Mouse (Mus musculus) limb, embryonic 14.5 days (tissue): ENCODE data around the gene Kif16b. TPM values are rescaled to one million over a fixed set of nuclear protein-coding genes. Genes with fewer than 3 reads are reported as not detected.

Source experiments
- ATAC-seq: fragments of 200-750 bp; cut with Nextera tagmentation; 2 replicates; pipeline ENCODE4 v1.8.0; 2017; ENCODE audit warnings: low read depth, moderate number of reproducible peaks, moderate TSS enrichment; ENCODE audit not compliant: low FRiP score
- DNase-seq: peaks from one replicate; pipeline ENCODE4 v3.0.0-alpha.2; 2015; ENCODE audit warnings: low spot score
- H3K27ac ChIP-seq: fragments of 300-500 bp; sonication (generic); replicated peaks from 2 replicates; pipeline ENCODE4 v1.5.1; 2014; ENCODE audit warnings: low read depth, mild to moderate bottlenecking, low read length, moderate library complexity, mixed read lengths
- H3K27me3 ChIP-seq: fragments of 300-500 bp; sonication (generic); 2 replicates; pipeline ENCODE4 v1.6.1; 2014; ENCODE audit warnings: low read length, mixed read lengths; ENCODE audit not compliant: control insufficient read depth, insufficient read depth
- H3K36me3 ChIP-seq: fragments of 300-500 bp; sonication (generic); 2 replicates; pipeline ENCODE4 v1.6.1; 2014; ENCODE audit warnings: mild to moderate bottlenecking, low read length, moderate library complexity, mixed read lengths; ENCODE audit not compliant: control insufficient read depth, insufficient read depth
- H3K4me1 ChIP-seq: fragments of 300-500 bp; sonication (generic); 2 replicates; pipeline ENCODE4 v1.6.1; 2014; ENCODE audit warnings: antibody characterized with exemption, low read length, mixed read lengths; ENCODE audit not compliant: control insufficient read depth, insufficient read depth
- H3K4me2 ChIP-seq: fragments of 300-500 bp; sonication (generic); replicated peaks from 2 replicates; pipeline ENCODE4 v1.6.1; 2014; ENCODE audit warnings: low read depth, mild to moderate bottlenecking, low read length, moderate library complexity; ENCODE audit not compliant: severe bottlenecking
- H3K4me3 ChIP-seq: fragments of 300-500 bp; sonication (generic); replicated peaks from 2 replicates; pipeline ENCODE4 v1.5.1; 2014; ENCODE audit warnings: low read length
- H3K9ac ChIP-seq: fragments of 300-500 bp; sonication (generic); 2 replicates; pipeline ENCODE4 v1.6.1; 2014; ENCODE audit warnings: mild to moderate bottlenecking, low read depth, low read length, moderate library complexity; ENCODE audit not compliant: severe bottlenecking
- H3K9me3 ChIP-seq: fragments of 300-500 bp; sonication (generic); 2 replicates; pipeline ENCODE4 v1.6.1; 2016; ENCODE audit warnings: low read length; ENCODE audit not compliant: control insufficient read depth
- POLR2A ChIP-seq: fragments of 200-500 bp; IDR thresholded peaks from 2 replicates; pipeline ENCODE4 v1.8.0; 2012; ENCODE audit warnings: inconsistent platforms, mild to moderate bottlenecking, moderate library complexity, borderline replicate concordance; ENCODE audit not compliant: insufficient read depth, insufficient read length; ENCODE audit errors: extremely low read depth
- WGBS: fragments of 180-500 bp; shearing (Covaris S2); extraction: QIAGEN DNeasy Blood & Tissue Kit; methylation state at CpG from one replicate; pipeline ENCODE4 v1.1.7; 2014; 5-methylcytosine and 5-hydroxymethylcytosine counted together
- polyA plus RNA-seq, 2 experiments: library from polyadenylated mRNA; depleted of rRNA in 1 of 2; stranded (reverse) in 1 of 2; unstranded in 1 of 2; fragments of >200 nt; fragmentation: Nextera tagmentation in 1 of 2; extraction: Ambion mirVana in 1 of 2; gene quantifications; 2 replicates each; pipeline versions ENCODE4 v1.2.1 to v1.2.3; 2012 to 2014

Gene Kif16b
- polyA plus RNA-seq, 2 experiments, result 7.9 to 10.6 TPM

- Histone ChIP-seq H3K9ac (no peak overlapping the region), H3K4me2 (no peak overlapping the region), H3K36me3 (0 out of 2 replicates have a peak, but pooled peaks cover 3% of the 10 kb centered on the region), H3K27me3 (no peaks in the 10 kb centered on the region), H3K9me3 (no peaks in the 10 kb centered on the region), H3K27ac (no peak overlapping the region), H3K4me3 (no peak overlapping the region), H3K4me1 (no peaks in the 10 kb centered on the region)
- ATAC-seq, result no peak
- no peak for DNase-seq
- 64% methylated on average over 7 of the region's 7 CpGs for WGBS
- no peak for TF ChIP-seq POLR2A
Measured at GRCm38 (mm10) chr2:142651591-142651990, 249.7 kb downstream of the Kif16b start.

- no peak for DNase-seq
- no peaks in the 10 kb centered on the region for H3K27me3 ChIP-seq
- TF ChIP-seq POLR2A, result no peak
- H3K4me1 ChIP-seq, result no peaks in the 10 kb centered on the region
- WGBS, result 86% methylated on average over 8 of the region's 8 CpGs
- no peak for ATAC-seq
- H3K27ac ChIP-seq, result no peak overlapping the region
- 0 out of 2 replicates have a peak, but pooled peaks cover 3% of the 10 kb centered on the region for H3K36me3 ChIP-seq
- H3K9ac ChIP-seq, result no peak overlapping the region
- H3K4me3 ChIP-seq, result no peak overlapping the region
- no peaks in the 10 kb centered on the region for H3K9me3 ChIP-seq
- no peak overlapping the region for H3K4me2 ChIP-seq
Measured at GRCm38 (mm10) chr2:142648023-142648453, 253.3 kb downstream of the Kif16b start.

GRCm38 (mm10) chr2:142646863-142647262, 254.5 kb downstream of the Kif16b start:
- TF ChIP-seq POLR2A, result no peak
- Histone ChIP-seq H3K27ac (no peak overlapping the region), H3K4me1 (no peaks in the 10 kb centered on the region), H3K27me3 (no peaks in the 10 kb centered on the region), H3K4me3 (no peak overlapping the region), H3K4me2 (no peak overlapping the region), H3K9ac (no peak overlapping the region), H3K9me3 (no peaks in the 10 kb centered on the region), H3K36me3 (0 out of 2 replicates have a peak, but pooled peaks cover 3% of the 10 kb centered on the region)
- no peak for ATAC-seq
- WGBS, result 71% methylated on average over 4 of the region's 4 CpGs
- no peak for DNase-seq

GRCm38 (mm10) chr2:142641766-142642165, 259.6 kb downstream of the Kif16b start:
- no peaks in the 10 kb centered on the region for H3K4me1 ChIP-seq
- H3K27me3 ChIP-seq, result no peaks in the 10 kb centered on the region
- H3K36me3 ChIP-seq, result 0 out of 2 replicates have a peak, but pooled peaks cover 1% of the 10 kb centered on the region
- TF ChIP-seq POLR2A, result no peak
- no peak for ATAC-seq
- no peaks in the 10 kb centered on the region for H3K9me3 ChIP-seq
- 85% methylated on average over 2 of the region's 2 CpGs for WGBS
- no peak overlapping the region for H3K4me2 ChIP-seq
- H3K4me3 ChIP-seq, result no peak overlapping the region
- no peak overlapping the region for H3K27ac ChIP-seq
- H3K9ac ChIP-seq, result no peak overlapping the region
- DNase-seq, result no peak

GRCm38 (mm10) chr2:142635606-142636304, 265.6 kb downstream of the Kif16b start:
- 88% methylated on average over 7 of the region's 7 CpGs for WGBS
- Histone ChIP-seq H3K36me3 (no peaks in the 10 kb centered on the region), H3K27me3 (no peaks in the 10 kb centered on the region), H3K9me3 (no peaks in the 10 kb centered on the region), H3K4me2 (no peak overlapping the region), H3K9ac (no peak overlapping the region), H3K4me1 (no peaks in the 10 kb centered on the region), H3K4me3 (no peak overlapping the region), H3K27ac (no peak overlapping the region)
- ATAC-seq (no peak), DNase-seq (no peak)
- no peak for TF ChIP-seq POLR2A
